34 mouse cellular contexts compared by ENCODE assay signal in genomic region chr8:94710336-94710735, GRCm38 (mm10). TPM values are rescaled to one million over a fixed set of nuclear protein-coding genes. Genes with fewer than 3 reads are reported as not detected.
"Had no signal": no experiment of that assay in that cellular context is flagged by ENCODE, and none has a peak within 500 bp of the region (broad histone marks: within the 10 kb centered on the region; RNA-seq: fewer than 3 reads in every experiment).

No protein-coding gene starts in this region.

- H3K27ac ChIP-seq: heart, embryonic 13.5 days; hindbrain, embryonic 10.5 days; hindbrain, embryonic 12.5 days; hindbrain, embryonic 14.5 days; intestine, embryonic 15.5 days; left cerebral cortex, adult 2 months; limb, embryonic 13.5 days; liver, embryonic 12.5 days; liver, embryonic 14.5 days had no signal

- H3K27me3 ChIP-seq: heart, embryonic 15.5 days; intestine, embryonic 15.5 days; limb, embryonic 15.5 days had no signal

- H3K9ac ChIP-seq: heart, embryonic 13.5 days; heart, embryonic 15.5 days; hindbrain, embryonic 12.5 days; hindbrain, embryonic 14.5 days; intestine, embryonic 15.5 days; limb, embryonic 13.5 days; limb, embryonic 15.5 days; liver, embryonic 12.5 days; liver, embryonic 14.5 days had no signal

- H3K36me3 ChIP-seq: heart, embryonic 13.5 days; heart, embryonic 15.5 days; hindbrain, embryonic 10.5 days; hindbrain, embryonic 12.5 days; intestine, embryonic 15.5 days; limb, embryonic 13.5 days; limb, embryonic 15.5 days; liver, embryonic 12.5 days had no signal

- H3K4me3 ChIP-seq: heart, embryonic 13.5 days; heart, embryonic 15.5 days; hindbrain, embryonic 10.5 days; hindbrain, embryonic 12.5 days; intestine, embryonic 15.5 days; layer of hippocampus, adult 2 months; left cerebral cortex, adult 2 months; limb, embryonic 13.5 days; limb, embryonic 15.5 days; liver, embryonic 12.5 days had no signal

- DNase-seq: gastrocnemius, postnatal 10 days; gastrocnemius, postnatal 25 days; heart, postnatal 4 days; kidney, adult 18-20 months; kidney, adult 8-10 months; kidney, postnatal 10 days; kidney, postnatal 4 days had no signal

- H3K4me2 ChIP-seq: heart, embryonic 11.5 days; hindbrain, embryonic 12.5 days; hindbrain, embryonic 14.5 days; intestine, embryonic 15.5 days; limb, embryonic 13.5 days; liver, embryonic 12.5 days had no signal

- H3K9me3 ChIP-seq: heart, embryonic 13.5 days; heart, embryonic 15.5 days; hindbrain, embryonic 10.5 days; hindbrain, embryonic 12.5 days; intestine, embryonic 15.5 days; limb, embryonic 13.5 days; limb, embryonic 15.5 days; liver, embryonic 12.5 days had no signal

- ATAC-seq: inflammation-experienced regulatory T-cells, adult 6 months; intestine, embryonic 15.5 days; intestine, postnatal 0 days; liver, embryonic 12.5 days had no signal

- H3K4me1 ChIP-seq: hindbrain, embryonic 12.5 days; intestine, embryonic 15.5 days had no signal

RNA-seq across cellular contexts. Expression of gene Pllp, which starts 14.3 kb away (rescaled TPM):
- total RNA-seq: granulocyte monocyte progenitor cell, adult 5-6 weeks had no signal
- polyA plus RNA-seq: heart, embryonic 11.5 days had no signal

RNA-seq across cellular contexts. Expression of gene Ccl22, which starts 35.1 kb away (rescaled TPM):
- total RNA-seq: gastrocnemius, adult 2 months; gastrocnemius, postnatal 10 days; gastrocnemius, postnatal 25 days; gastrocnemius, postnatal 4 days; granulocyte monocyte progenitor cell, adult 5-6 weeks; heart, adult 2 months; heart, postnatal 4 days; layer of hippocampus, postnatal 10 days; layer of hippocampus, postnatal 25 days; left cerebral cortex, postnatal 14 days had no signal
- polyA plus RNA-seq: heart, embryonic 11.5 days; heart, embryonic 13.5 days; heart, embryonic 15.5 days; heart, postnatal 0 days; hindbrain, embryonic 10.5 days; hindbrain, embryonic 12.5 days; hindbrain, embryonic 14.5 days; hindbrain, embryonic 16.5 days; inflammation-experienced regulatory T-cells, adult 6 months; intestine, embryonic 15.5 days; kidney, embryonic 14.5 days; kidney, embryonic 16.5 days; limb, embryonic 11.5 days; limb, embryonic 13.5 days; limb, embryonic 15.5 days had no signal
